Mouse (Mus musculus) liver, embryonic 12.5 days (tissue): ENCODE data around the gene Cul4a. TPM values are rescaled to one million over a fixed set of nuclear protein-coding genes. Genes with fewer than 3 reads are reported as not detected.
A peak's percentile ranks its signal among the peaks of the same experiment; 100 is the strongest.

ENCODE experiments used
- ATAC-seq: fragments of 200-750 bp; cut with Nextera tagmentation; 2 replicates; pipeline ENCODE4 v1.8.0; 2017; ENCODE audit warnings: moderate number of reproducible peaks, mild to moderate bottlenecking, moderate library complexity
- H3K27ac ChIP-seq: fragments of 300-500 bp; sonication (generic); 2 replicates; pipeline ENCODE4 v1.5.1; 2016; ENCODE audit warnings: mild to moderate bottlenecking
- H3K27me3 ChIP-seq: fragments of 300-500 bp; sonication (generic); replicated peaks from 2 replicates; pipeline ENCODE4 v1.6.1; 2016; ENCODE audit warnings: mild to moderate bottlenecking, moderate library complexity
- H3K36me3 ChIP-seq: fragments of 300-500 bp; sonication (generic); 2 replicates; pipeline ENCODE4 v1.6.1; 2016; ENCODE audit warnings: mild to moderate bottlenecking, moderate library complexity
- H3K4me1 ChIP-seq: fragments of 300-500 bp; sonication (generic); 2 replicates; pipeline ENCODE4 v1.6.1; 2016
- H3K4me2 ChIP-seq: fragments of 300-500 bp; sonication (generic); 2 replicates; pipeline ENCODE4 v1.6.1; 2016; ENCODE audit warnings: mild to moderate bottlenecking, moderate library complexity
- H3K4me3 ChIP-seq: fragments of 300-500 bp; sonication (generic); 2 replicates; pipeline ENCODE4 v1.5.1; 2016; ENCODE audit warnings: mild to moderate bottlenecking, moderate library complexity
- H3K9ac ChIP-seq: fragments of 300-500 bp; sonication (generic); 2 replicates; pipeline ENCODE4 v1.6.1; 2016; ENCODE audit warnings: mild to moderate bottlenecking, moderate library complexity
- H3K9me3 ChIP-seq: fragments of 300-500 bp; sonication (generic); replicated peaks from 2 replicates; pipeline ENCODE4 v1.6.1; 2016; ENCODE audit warnings: mild to moderate bottlenecking, moderate library complexity
- WGBS: fragments of 180-500 bp; shearing (Covaris S2); methylation state at CpG from one replicate; pipeline ENCODE4 v1.1.7; 2016; ENCODE audit not compliant: insufficient replicate concordance; 5-methylcytosine and 5-hydroxymethylcytosine counted together
- microRNA counts: library from miRNA; unstranded; fragments of <30 nt; microRNA quantifications from one replicate; lab custom pipeline; 2017
- microRNA-seq: library from miRNA; unstranded; fragments of <30 nt; microRNA quantifications from one replicate; pipeline ENCODE4, GENCODE M21; 2017
- polyA plus RNA-seq: library from polyadenylated mRNA; unstranded; fragments of >200 nt; fragmentation: Nextera tagmentation; extraction: Ambion mirVana; gene quantifications from 2 replicates; pipeline ENCODE4 v1.2.1, GENCODE M21; 2016

Cul4a gene
- polyA plus RNA-seq, 1 experiment from 2014 or later = 98.2 TPM

- no peak overlapping the region for H3K9ac ChIP-seq
- no peak overlapping the region for H3K4me3 ChIP-seq
- peaks cover 18% of the 10 kb centered on the region for H3K36me3 ChIP-seq
- H3K27ac ChIP-seq = no peak overlapping the region
- ATAC-seq = no peak
- H3K4me2 ChIP-seq = no peak overlapping the region
- no peaks in the 10 kb centered on the region for H3K27me3 ChIP-seq
- peaks cover 6% of the 10 kb centered on the region for H3K4me1 ChIP-seq
- WGBS = 74% methylated on average over 8 of the region's 8 CpGs
- no peaks in the 10 kb centered on the region for H3K9me3 ChIP-seq
Measured at GRCm38 (mm10) chr8:13186819-13187218, 81.4 kb downstream of the Cul4a start.

GRCm38 (mm10) chr8:13187229-13187628, 81.8 kb downstream of the Cul4a start:
- Histone ChIP-seq H3K9ac (no peak overlapping the region), H3K36me3 (peaks cover 18% of the 10 kb centered on the region), H3K9me3 (no peaks in the 10 kb centered on the region), H3K27me3 (no peaks in the 10 kb centered on the region), H3K27ac (no peak overlapping the region), H3K4me2 (no peak overlapping the region), H3K4me1 (peaks cover 1% of the 10 kb centered on the region; the same call in 1 of the 2 replicates), H3K4me3 (no peak overlapping the region)
- ATAC-seq = no peak
- 68% methylated on average over 9 of the region's 9 CpGs for WGBS

- peaks cover 18% of the 10 kb centered on the region for H3K36me3 ChIP-seq
- H3K4me3 ChIP-seq = no peak overlapping the region
- no peak overlapping the region for H3K9ac ChIP-seq
- H3K4me1 ChIP-seq = no peaks in the 10 kb centered on the region
- no peaks in the 10 kb centered on the region for H3K27me3 ChIP-seq
- H3K9me3 ChIP-seq = no peaks in the 10 kb centered on the region
- H3K4me2 ChIP-seq = no peak overlapping the region
- 78% methylated on average over 7 of the region's 7 CpGs for WGBS
- ATAC-seq = no peak
- H3K27ac ChIP-seq = no peak overlapping the region
Measured at GRCm38 (mm10) chr8:13187638-13188037, 82.2 kb downstream of the Cul4a start.

- Histone ChIP-seq H3K4me1 (no peaks in the 10 kb centered on the region), H3K27ac (no peak overlapping the region), H3K36me3 (peaks cover 18% of the 10 kb centered on the region), H3K27me3 (no peaks in the 10 kb centered on the region), H3K9me3 (no peaks in the 10 kb centered on the region), H3K9ac (no peak overlapping the region), H3K4me2 (no peak overlapping the region), H3K4me3 (no peak overlapping the region)
- WGBS = 82% methylated on average over 13 of the region's 13 CpGs
- ATAC-seq = no peak
Measured at GRCm38 (mm10) chr8:13188052-13188555, 82.7 kb downstream of the Cul4a start.

- H3K4me2 ChIP-seq = no peak overlapping the region
- peaks cover 7% of the 10 kb centered on the region; the same call in 1 of the 2 replicates for H3K4me1 ChIP-seq
- no peaks in the 10 kb centered on the region for H3K27me3 ChIP-seq
- peaks cover 18% of the 10 kb centered on the region for H3K36me3 ChIP-seq
- H3K4me3 ChIP-seq = no peak overlapping the region
- 83% methylated on average over 1 of the region's 1 CpGs for WGBS
- no peak overlapping the region for H3K9ac ChIP-seq
- H3K27ac ChIP-seq = no peak overlapping the region
- ATAC-seq = no peak
- no peaks in the 10 kb centered on the region for H3K9me3 ChIP-seq
Measured at GRCm38 (mm10) chr8:13188857-13189256, 83.4 kb downstream of the Cul4a start.

- Histone ChIP-seq H3K4me1 (peaks cover 12% of the 10 kb centered on the region), H3K9me3 (no peaks in the 10 kb centered on the region), H3K9ac (no peak overlapping the region), H3K4me3 (no peak overlapping the region), H3K4me2 (no peak overlapping the region), H3K36me3 (peaks cover 6% of the 10 kb centered on the region; the same call in 1 of the 2 replicates), H3K27me3 (no peaks in the 10 kb centered on the region), H3K27ac (no peak overlapping the region)
- 80% methylated on average over 8 of the region's 8 CpGs for WGBS
- ATAC-seq = no peak
Measured at GRCm38 (mm10) chr8:13190235-13190634, 84.8 kb downstream of the Cul4a start.

- Histone ChIP-seq H3K4me2 (no peak overlapping the region), H3K27me3 (peaks cover 16% of the 10 kb centered on the region; the same call in 1 of the 2 replicates), H3K4me1 (peaks cover 39% of the 10 kb centered on the region), H3K36me3 (0 out of 2 replicates have a peak, but pooled peaks cover 3% of the 10 kb centered on the region), H3K4me3 (no peak overlapping the region), H3K27ac (no peak overlapping the region), H3K9me3 (no peaks in the 10 kb centered on the region), H3K9ac (no peak overlapping the region)
- ATAC-seq = no peak
- WGBS = 56% methylated on average over 10 of the region's 10 CpGs
Measured at GRCm38 (mm10) chr8:13194818-13195217, 89.4 kb downstream of the Cul4a start.

- Histone ChIP-seq H3K4me2 (no peak overlapping the region), H3K9ac (no peak overlapping the region; the same call in 1 of the 2 replicates), H3K36me3 (0 out of 2 replicates have a peak, but pooled peaks cover 3% of the 10 kb centered on the region), H3K9me3 (no peaks in the 10 kb centered on the region), H3K4me3 (no peak overlapping the region), H3K27ac (no peak overlapping the region), H3K4me1 (peaks cover 57% of the 10 kb centered on the region), H3K27me3 (peaks cover 21% of the 10 kb centered on the region; the same call in 1 of the 2 replicates)
- 82% methylated on average over 5 of the region's 5 CpGs for WGBS
- no peak for ATAC-seq
Measured at GRCm38 (mm10) chr8:13197493-13197892, 92.1 kb downstream of the Cul4a start.

MicroRNAs within 50 kb of the gene (microRNA counts, 519-probe panel; counts per million panel counts)
- 582 counts per million, percentile 70 among the panel's probes with 10 or more counts for microRNA mmu-miR-1968 (lab: Ali Mortazavi, UCI)

Small RNAs within 50 kb of the gene (microRNA-seq; reads per million reads assigned to microRNA genes)
- gene Mir1968 = 31.6 reads per million, percentile 37 among the genes with 10 or more reads in this experiment
- gene Mir7065 = not detected

Other genes starting within 250 kb of the Cul4a start
- 1.9 and 2.1 TPM in 2 replicates for gene Mcf2l, start 231.8 kb upstream of the Cul4a start, polyA plus RNA-seq
- gene F7, start 79.6 kb upstream of the Cul4a start, polyA plus RNA-seq = 4.4 and 5.2 TPM in 2 replicates
- 57.0 and 62.6 TPM in 2 replicates for gene F10, start 68.3 kb upstream of the Cul4a start, polyA plus RNA-seq
- 14.6 and 15.1 TPM in 2 replicates for gene Proz, start 44.7 kb upstream of the Cul4a start, polyA plus RNA-seq
- gene Pcid2, start 162 bp upstream of the Cul4a start, polyA plus RNA-seq = 25.6 and 28.1 TPM in 2 replicates
- gene Lamp1, start 53.5 kb downstream of the Cul4a start, polyA plus RNA-seq = 199 and 203 TPM in 2 replicates
- 13.8 and 14.0 TPM in 2 replicates for gene Grtp1, start 95.0 kb downstream of the Cul4a start, polyA plus RNA-seq
- not detected in 2 replicates for gene Adprhl1, start 148.5 kb downstream of the Cul4a start, polyA plus RNA-seq
- gene Dcun1d2, start 182.5 kb downstream of the Cul4a start, polyA plus RNA-seq = 14.3 and 14.4 TPM in 2 replicates
- 10.1 and 10.6 TPM in 2 replicates for gene Tmco3, start 182.6 kb downstream of the Cul4a start, polyA plus RNA-seq
- 172 and 174 TPM in 2 replicates for gene Tfdp1, start 233.1 kb downstream of the Cul4a start, polyA plus RNA-seq